Mouse (Mus musculus): Measurements from ENCODE around the gene Gm14685. TPM values are rescaled to one million over a fixed set of nuclear protein-coding genes. Genes with fewer than 3 reads are reported as not detected.
"Not testable (repeated sequence)": the region's sequence is repeated elsewhere in the genome, so short reads cannot be mapped to it uniquely, and the experiment has no call there.

Gene Gm14685
- total RNA-seq (2015; ENCODE audit: low replicate concordance) (not detected in 2 replicates), total RNA-seq (2017; ENCODE audit: low replicate concordance) (not detected in 2 replicates)

- ATAC-seq (replicated peaks; ENCODE audit: low FRiP score, poor library complexity, severe bottlenecking): not testable (repeated sequence)
Measured at GRCm38 (mm10) chrX:73116747-73117146, at the start of gene Gm14685. Gene Gm14685 (plus strand): TSS chrX:73117047.

DNA sequence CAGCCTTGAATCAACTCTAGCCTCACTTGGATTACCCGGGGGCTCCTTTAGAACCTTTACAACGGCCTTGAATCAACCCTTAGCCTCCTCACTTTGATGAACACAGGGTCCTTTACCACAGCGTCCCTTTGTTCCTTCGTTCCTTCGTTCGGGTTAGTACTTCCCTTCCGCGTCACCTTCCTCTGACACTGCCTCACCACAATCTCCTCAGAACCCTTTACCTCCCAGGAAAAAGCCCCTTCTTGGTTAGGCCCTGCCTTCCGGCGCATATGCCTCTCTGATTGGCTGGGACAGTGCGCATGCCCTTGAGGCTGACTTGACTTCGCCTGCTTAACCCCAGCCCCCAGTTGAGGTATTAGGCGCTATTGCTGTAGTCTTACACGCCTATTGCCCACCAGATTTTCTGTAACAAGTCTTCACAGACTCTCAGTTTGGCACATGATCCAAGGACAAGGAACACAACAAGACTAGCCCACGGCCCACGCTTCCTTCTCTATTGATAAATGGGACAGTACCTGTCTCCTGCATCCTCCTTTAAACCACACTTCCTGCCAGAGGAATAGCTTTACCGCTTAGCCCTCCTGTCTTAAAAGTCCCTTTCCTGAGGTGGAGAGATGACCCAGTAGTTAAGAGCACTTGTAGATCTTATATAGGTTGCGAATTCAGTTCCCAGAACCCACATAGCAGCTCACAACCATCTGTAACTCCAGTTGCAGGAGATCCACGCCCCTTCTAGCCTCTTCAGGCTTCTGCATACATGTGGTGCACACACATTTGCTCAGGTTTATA is 34.4 kb upstream of the Gm14685 start, which contains the start of gene Xlr4a:
Xlr4a (minus strand) TSS at position 212 of the 789 bp plus-strand sequence.
- ATAC-seq (replicated peaks; ENCODE audit: low FRiP score, poor library complexity, severe bottlenecking): not testable (repeated sequence)

DNA sequence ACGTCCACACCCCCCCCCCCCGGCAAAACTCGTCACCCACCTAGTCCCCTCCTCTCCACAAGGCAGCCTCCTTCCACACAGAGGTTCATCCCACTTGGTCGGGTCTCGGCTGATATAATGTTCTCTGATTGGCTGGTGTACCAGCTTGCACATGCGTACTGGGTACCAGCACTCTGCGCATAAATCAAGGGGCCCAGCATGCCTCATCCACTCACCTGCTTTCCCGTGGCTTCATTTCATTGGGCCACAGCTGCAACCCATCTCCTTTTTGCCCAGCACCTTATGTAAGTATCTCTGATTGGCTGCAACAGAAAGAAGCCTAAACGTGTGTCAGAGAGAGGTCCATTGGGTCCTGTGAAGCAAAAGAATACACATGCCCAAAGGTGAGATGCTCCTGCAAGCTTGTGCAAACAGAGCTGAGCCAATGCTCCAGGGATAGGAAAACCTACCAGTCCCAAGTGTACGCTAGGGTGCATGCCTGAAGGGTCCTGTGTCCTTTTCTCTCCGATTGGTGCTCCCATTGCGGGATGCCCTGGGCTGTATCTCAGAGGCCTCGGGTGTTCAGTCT is 19.8 kb upstream of the Gm14685 start, which contains the start of gene Xlr3a:
Xlr3a (minus strand) TSS at position 155 of the 568 bp plus-strand sequence.
- not testable (repeated sequence) for ATAC-seq (replicated peaks; ENCODE audit: low FRiP score, poor library complexity, severe bottlenecking)

- ATAC-seq (replicated peaks; ENCODE audit: low FRiP score, poor library complexity, severe bottlenecking): not testable (repeated sequence)
Measured at GRCm38 (mm10) chrX:73122859-73123829, 6.3 kb downstream of the Gm14685 start.

DNA sequence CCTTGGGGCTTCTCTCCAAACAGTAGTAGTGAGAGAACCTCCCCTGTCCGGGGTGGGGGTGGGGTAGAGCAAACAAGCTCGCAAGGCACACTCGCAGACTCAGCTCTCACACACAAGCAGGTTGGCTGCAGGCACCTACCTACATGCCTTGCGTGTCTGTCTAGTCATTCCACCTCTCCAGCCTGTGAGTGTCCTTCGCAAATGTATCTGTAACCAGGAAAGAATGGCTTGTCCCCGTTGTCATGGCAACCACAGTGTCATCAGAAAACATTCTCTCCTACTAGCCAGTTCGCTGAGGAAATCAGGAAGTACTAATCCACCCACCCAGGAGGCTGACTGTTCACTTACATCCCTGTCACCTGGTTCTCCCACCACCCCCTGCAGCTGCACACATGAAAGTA is 26.4 kb downstream of the Gm14685 start:
- not testable (repeated sequence) for ATAC-seq (replicated peaks; ENCODE audit: low FRiP score, poor library complexity, severe bottlenecking)

DNA sequence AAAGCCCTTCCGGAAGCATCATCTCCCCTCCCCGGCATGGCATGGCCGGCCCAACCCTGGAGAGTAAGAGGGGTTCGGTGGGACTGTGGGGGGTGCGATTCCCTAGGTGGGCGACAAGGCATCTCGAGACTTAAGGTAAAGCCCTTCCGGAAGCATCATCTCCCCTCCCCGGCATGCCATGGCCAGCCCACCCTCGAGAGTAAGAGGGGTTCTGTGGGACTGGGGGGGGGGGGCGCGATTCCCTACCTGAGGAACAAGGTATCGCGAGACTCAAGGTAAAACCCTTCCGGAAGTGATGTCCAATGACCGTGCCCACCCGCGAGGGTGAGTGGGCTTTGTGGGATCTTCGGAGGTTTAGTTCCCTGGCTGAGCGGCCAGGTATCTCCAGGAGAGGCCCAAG is 31.6 kb downstream of the Gm14685 start, which contains the start of gene Xlr5b:
Xlr5b (plus strand) TSS at position 301 of the 400 bp plus-strand sequence.
- ATAC-seq (replicated peaks; ENCODE audit: low FRiP score, poor library complexity, severe bottlenecking): not testable (repeated sequence)

GRCm38 (mm10) chrX:73149350-73149749 is 32.5 kb downstream of the Gm14685 start, which contains the start of gene DXBay18:
Gene DXBay18 (minus strand): TSS chrX:73149450.
- not testable (repeated sequence) for ATAC-seq (replicated peaks; ENCODE audit: low FRiP score, poor library complexity, severe bottlenecking)

DNA sequence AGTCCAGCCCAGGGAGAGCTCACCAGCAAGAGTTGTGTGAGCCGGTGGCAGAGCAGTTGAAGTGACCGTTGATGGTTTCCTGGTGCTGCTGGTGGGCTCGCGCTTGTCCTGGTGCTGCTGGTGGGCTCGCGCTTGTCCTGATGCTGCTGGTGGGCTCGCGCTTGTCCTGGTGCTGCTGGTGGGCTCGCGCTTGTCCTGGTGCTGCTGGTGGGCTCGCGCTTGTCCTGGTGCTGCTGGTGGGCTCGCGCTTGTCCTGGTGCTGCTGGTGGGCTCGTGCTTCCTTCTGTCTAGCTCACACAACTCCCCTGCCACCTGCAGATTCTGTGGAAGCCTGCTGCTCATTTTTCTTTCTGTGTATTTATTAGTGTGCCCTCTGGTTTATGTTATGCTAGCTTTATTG is 60.0 kb downstream of the Gm14685 start, which contains the start of gene Spin2d:
Spin2d (minus strand) TSS at position 101 of the 400 bp plus-strand sequence.
- not testable (repeated sequence) for ATAC-seq (replicated peaks; ENCODE audit: low FRiP score, poor library complexity, severe bottlenecking)

Other genes with a start within 250 kb of the Gm14685 start
- gene Cetn2, start 198.6 kb upstream of the Gm14685 start, total RNA-seq (2015; ENCODE audit: low replicate concordance): 11.9 and 15.6 TPM in 2 replicates
- 19.0 and 27.2 TPM in 2 replicates for gene Cetn2, start 198.6 kb upstream of the Gm14685 start, total RNA-seq (2017; ENCODE audit: low replicate concordance)
- gene Nsdhl, start 198.5 kb upstream of the Gm14685 start, total RNA-seq (2015; ENCODE audit: low replicate concordance): 4.0 and 20.6 TPM in 2 replicates
- 4.0 and 4.8 TPM in 2 replicates for gene Nsdhl, start 198.5 kb upstream of the Gm14685 start, total RNA-seq (2017; ENCODE audit: low replicate concordance)
- not detected in 2 replicates for gene Zfp185, start 129.7 kb upstream of the Gm14685 start, total RNA-seq (2015; ENCODE audit: low replicate concordance)
- not detected in 2 replicates for gene Zfp185, start 129.7 kb upstream of the Gm14685 start, total RNA-seq (2017; ENCODE audit: low replicate concordance)
- not detected in 2 replicates for gene Pnma5, start 79.9 kb upstream of the Gm14685 start, total RNA-seq (2015; ENCODE audit: low replicate concordance)
- not detected in 2 replicates for gene Pnma5, start 79.9 kb upstream of the Gm14685 start, total RNA-seq (2017; ENCODE audit: low replicate concordance)
- gene Pnma3, start 52.3 kb upstream of the Gm14685 start, total RNA-seq (2015; ENCODE audit: low replicate concordance): not detected in 2 replicates
- gene Pnma3, start 52.3 kb upstream of the Gm14685 start, total RNA-seq (2017; ENCODE audit: low replicate concordance): not detected in 2 replicates
- 2.9 TPM in 1 of 2 replicates, not detected in the other for gene Xlr4a, start 34.6 kb upstream of the Gm14685 start, total RNA-seq (2015; ENCODE audit: low replicate concordance)
- 6.5 TPM in 1 of 2 replicates, not detected in the other for gene Xlr4a, start 34.6 kb upstream of the Gm14685 start, total RNA-seq (2017; ENCODE audit: low replicate concordance)
- not detected in 2 replicates for gene Xlr3a, start 20.0 kb upstream of the Gm14685 start, total RNA-seq (2015; ENCODE audit: low replicate concordance)
- gene Xlr3a, start 20.0 kb upstream of the Gm14685 start, total RNA-seq (2017; ENCODE audit: low replicate concordance): 3.2 TPM in 1 of 2 replicates, not detected in the other
- not detected in 2 replicates for gene Xlr5b, start 31.7 kb downstream of the Gm14685 start, total RNA-seq (2015; ENCODE audit: low replicate concordance)
- gene Xlr5b, start 31.7 kb downstream of the Gm14685 start, total RNA-seq (2017; ENCODE audit: low replicate concordance): not detected in 2 replicates
- not detected in 2 replicates for gene DXBay18, start 32.4 kb downstream of the Gm14685 start, total RNA-seq (2015; ENCODE audit: low replicate concordance)
- not detected in 2 replicates for gene DXBay18, start 32.4 kb downstream of the Gm14685 start, total RNA-seq (2017; ENCODE audit: low replicate concordance)
- not detected in 2 replicates for gene Spin2d, start 59.9 kb downstream of the Gm14685 start, total RNA-seq (2015; ENCODE audit: low replicate concordance)
- gene Spin2d, start 59.9 kb downstream of the Gm14685 start, total RNA-seq (2017; ENCODE audit: low replicate concordance): not detected in 2 replicates
- 0.63 TPM in 1 of 2 replicates, not detected in the other for gene Xlr3b, start 75.2 kb downstream of the Gm14685 start, total RNA-seq (2015; ENCODE audit: low replicate concordance)
- gene Xlr3b, start 75.2 kb downstream of the Gm14685 start, total RNA-seq (2017; ENCODE audit: low replicate concordance): not detected in 2 replicates
- 2.1 and 6.9 TPM in 2 replicates for gene Xlr4b, start 97.3 kb downstream of the Gm14685 start, total RNA-seq (2015; ENCODE audit: low replicate concordance)
- 0.77 and 2.2 TPM in 2 replicates for gene Xlr4b, start 97.3 kb downstream of the Gm14685 start, total RNA-seq (2017; ENCODE audit: low replicate concordance)
- gene F8a, start 111.2 kb downstream of the Gm14685 start, total RNA-seq (2015; ENCODE audit: low replicate concordance): 2.5 TPM in 1 of 2 replicates, not detected in the other
- gene F8a, start 111.2 kb downstream of the Gm14685 start, total RNA-seq (2017; ENCODE audit: low replicate concordance): 0.42 and 0.51 TPM in 2 replicates
- gene Xlr4c, start 126.1 kb downstream of the Gm14685 start, total RNA-seq (2015; ENCODE audit: low replicate concordance): not detected in 2 replicates
- gene Xlr4c, start 126.1 kb downstream of the Gm14685 start, total RNA-seq (2017; ENCODE audit: low replicate concordance): 0.94 and 2.9 TPM in 2 replicates
- not detected in 2 replicates for gene Xlr3c, start 148.3 kb downstream of the Gm14685 start, total RNA-seq (2015; ENCODE audit: low replicate concordance)
- not detected in 2 replicates for gene Xlr3c, start 148.3 kb downstream of the Gm14685 start, total RNA-seq (2017; ENCODE audit: low replicate concordance)
- not detected in 2 replicates for gene Xlr5a, start 175.9 kb downstream of the Gm14685 start, total RNA-seq (2015; ENCODE audit: low replicate concordance)
- not detected in 2 replicates for gene Xlr5a, start 175.9 kb downstream of the Gm14685 start, total RNA-seq (2017; ENCODE audit: low replicate concordance)
- not detected in 2 replicates for gene Xlr5c, start 175.9 kb downstream of the Gm14685 start, total RNA-seq (2015; ENCODE audit: low replicate concordance)
- gene Xlr5c, start 175.9 kb downstream of the Gm14685 start, total RNA-seq (2017; ENCODE audit: low replicate concordance): not detected in 2 replicates
- not detected in 2 replicates for gene Gm45015, start 219.8 kb downstream of the Gm14685 start, total RNA-seq (2015; ENCODE audit: low replicate concordance)
- not detected in 2 replicates for gene Gm45015, start 219.8 kb downstream of the Gm14685 start, total RNA-seq (2017; ENCODE audit: low replicate concordance)
- 1.3 and 6.1 TPM in 2 replicates for gene Zfp275, start 225.6 kb downstream of the Gm14685 start, total RNA-seq (2015; ENCODE audit: low replicate concordance)
- 0.84 and 1.3 TPM in 2 replicates for gene Zfp275, start 225.6 kb downstream of the Gm14685 start, total RNA-seq (2017; ENCODE audit: low replicate concordance)